Mouse (Mus musculus) liver, postnatal 0 days (tissue): Measurements from ENCODE around the gene Mrpl19.

Source experiments
- CTCF ChIP-seq: sonication (generic); IDR thresholded peaks from 2 replicates; pipeline ENCODE4 v1.5.1; 2016; ENCODE audit warnings: antibody characterized with exemption, low read depth
- EP300 ChIP-seq: IDR thresholded peaks from 2 replicates; pipeline ENCODE4 v1.6.1; 2016; ENCODE audit warnings: antibody characterized with exemption, low read depth, mild to moderate bottlenecking

DNA sequence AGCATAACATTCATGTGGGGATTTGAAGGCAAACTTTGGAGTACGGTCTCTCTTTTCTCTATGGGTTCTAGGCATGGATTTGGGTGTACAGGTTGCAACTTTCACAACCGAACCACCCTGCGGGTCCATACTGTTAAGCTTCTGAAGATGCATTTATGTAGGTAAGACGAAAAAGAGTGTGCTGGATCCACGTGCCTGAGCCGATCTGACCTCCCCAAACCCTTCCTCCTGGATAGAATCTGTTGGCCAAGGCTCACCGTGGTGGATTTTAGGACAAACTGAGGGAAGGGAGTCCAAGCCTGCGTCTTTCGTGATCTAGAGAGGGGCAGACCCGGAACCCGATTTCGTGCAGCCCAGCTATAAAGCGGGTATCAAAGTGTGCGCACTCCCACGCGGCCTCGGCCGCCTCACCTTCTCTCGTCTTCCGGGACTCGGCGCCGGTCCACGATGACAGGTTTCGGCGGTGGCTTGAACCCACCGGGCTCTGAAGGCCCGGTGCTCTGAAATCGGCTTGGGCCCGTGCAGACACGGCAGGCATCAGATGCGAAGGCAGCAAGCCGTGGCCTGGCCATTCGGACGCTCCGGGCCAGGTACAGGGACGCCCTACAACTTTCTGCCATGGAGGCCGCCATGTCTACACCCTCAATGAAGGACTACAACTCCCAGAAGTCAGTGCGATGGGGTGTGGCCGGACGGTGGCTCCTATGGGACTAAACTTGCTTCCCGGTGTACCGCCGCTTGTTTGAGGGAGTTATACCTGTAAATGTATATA is at the start of gene Mrpl19:
- no peak for TF ChIP-seq EP300
- no peak for TF ChIP-seq CTCF
